Mouse (Mus musculus) heart, embryonic 12.5 days (tissue): ENCODE measurements around the gene Heatr5b. TPM values are rescaled to one million over a fixed set of nuclear protein-coding genes. Genes with fewer than 3 reads are reported as not detected.

ENCODE experiments used
- ATAC-seq: fragments of 200-750 bp; cut with Nextera tagmentation; 2 replicates; pipeline ENCODE4 v1.8.0; 2017; ENCODE audit warnings: moderate TSS enrichment, moderate library complexity; ENCODE audit not compliant: insufficient number of reproducible peaks, low FRiP score
- H3K27ac ChIP-seq: fragments of 300-500 bp; sonication (generic); 2 replicates; pipeline ENCODE4 v1.5.1; 2016; ENCODE audit warnings: mild to moderate bottlenecking, moderate library complexity; ENCODE audit not compliant: poor library complexity, severe bottlenecking
- H3K27me3 ChIP-seq: fragments of 300-500 bp; sonication (generic); replicated peaks from 2 replicates; pipeline ENCODE4 v1.6.1; 2016; ENCODE audit warnings: mild to moderate bottlenecking, moderate library complexity
- H3K36me3 ChIP-seq: fragments of 300-500 bp; sonication (generic); 2 replicates; pipeline ENCODE4 v1.6.1; 2016; ENCODE audit warnings: mild to moderate bottlenecking, moderate library complexity
- H3K4me1 ChIP-seq: fragments of 300-500 bp; sonication (generic); replicated peaks from 2 replicates; pipeline ENCODE4 v1.6.1; 2016; ENCODE audit warnings: mild to moderate bottlenecking
- H3K4me2 ChIP-seq: fragments of 300-500 bp; sonication (generic); 2 replicates; pipeline ENCODE4 v1.6.1; 2016; ENCODE audit warnings: mild to moderate bottlenecking, moderate library complexity
- H3K4me3 ChIP-seq: fragments of 300-500 bp; sonication (generic); 2 replicates; pipeline ENCODE4 v1.5.1; 2016; ENCODE audit warnings: mild to moderate bottlenecking
- H3K9ac ChIP-seq: fragments of 300-500 bp; sonication (generic); 2 replicates; pipeline ENCODE4 v1.6.1; 2016; ENCODE audit warnings: mild to moderate bottlenecking, moderate library complexity
- H3K9me3 ChIP-seq: fragments of 300-500 bp; sonication (generic); replicated peaks from 2 replicates; pipeline ENCODE4 v1.6.1; 2016; ENCODE audit warnings: mild to moderate bottlenecking, moderate library complexity
- WGBS: fragments of 180-500 bp; shearing (Covaris S2); methylation state at CpG from one replicate; pipeline ENCODE4 v1.1.7; 2016; 5-methylcytosine and 5-hydroxymethylcytosine counted together
- polyA plus RNA-seq: library from polyadenylated mRNA; unstranded; fragments of >200 nt; fragmentation: Nextera tagmentation; extraction: Ambion mirVana; gene quantifications from 2 replicates; pipeline ENCODE4 v1.2.1, GENCODE M21; 2016

The Heatr5b gene
- polyA plus RNA-seq, 1 experiment from 2014 or later, result 23.8 TPM

GRCm38 (mm10) chr17:78767546-78767945 lies 67.6 kb downstream of the Heatr5b start:
- peak overlapping the region; percentile 57 for H3K27ac ChIP-seq
- ATAC-seq, result no peak
- no peak overlapping the region for H3K4me2 ChIP-seq
- no peak overlapping the region for H3K4me3 ChIP-seq
- H3K4me1 ChIP-seq, result peaks cover 39% of the 10 kb centered on the region
- H3K9me3 ChIP-seq, result no peaks in the 10 kb centered on the region
- H3K27me3 ChIP-seq, result no peaks in the 10 kb centered on the region
- H3K36me3 ChIP-seq, result peaks cover 35% of the 10 kb centered on the region
- WGBS, result 54% methylated on average over 8 of the region's 8 CpGs
- H3K9ac ChIP-seq, result peak overlapping the region; percentile 45; the same call in 1 of the 2 replicates

GRCm38 (mm10) chr17:78766084-78766483 lies 69.1 kb downstream of the Heatr5b start:
- Histone ChIP-seq H3K27me3 (no peaks in the 10 kb centered on the region), H3K36me3 (peaks cover 45% of the 10 kb centered on the region), H3K9ac (no peak overlapping the region), H3K4me1 (peaks cover 31% of the 10 kb centered on the region), H3K27ac (no peak overlapping the region), H3K9me3 (no peaks in the 10 kb centered on the region), H3K4me3 (no peak overlapping the region), H3K4me2 (no peak overlapping the region)
- WGBS, result 83% methylated on average over 7 of the region's 7 CpGs
- no peak for ATAC-seq

- no peak overlapping the region for H3K27ac ChIP-seq
- peaks cover 17% of the 10 kb centered on the region for H3K4me1 ChIP-seq
- whole genome bisulfite sequencing, result 92% methylated on average over 5 of the region's 5 CpGs
- no peak overlapping the region for H3K9ac ChIP-seq
- no peak overlapping the region for H3K4me3 ChIP-seq
- peaks cover 56% of the 10 kb centered on the region for H3K36me3 ChIP-seq
- no peaks in the 10 kb centered on the region for H3K27me3 ChIP-seq
- no peaks in the 10 kb centered on the region for H3K9me3 ChIP-seq
- ATAC-seq, result no peak
- H3K4me2 ChIP-seq, result no peak overlapping the region
These were observed 71.9 kb downstream of the Heatr5b start for GRCm38 (mm10) chr17:78763272-78763671.

GRCm38 (mm10) chr17:78752938-78753655 lies 82.1 kb downstream of the Heatr5b start:
- H3K9ac ChIP-seq, result no peak overlapping the region
- WGBS, result 75% methylated on average over 17 of the region's 17 CpGs
- peaks cover 55% of the 10 kb centered on the region for H3K36me3 ChIP-seq
- no peaks in the 10 kb centered on the region for H3K9me3 ChIP-seq
- no peak overlapping the region for H3K27ac ChIP-seq
- no peak for ATAC-seq
- H3K4me3 ChIP-seq, result no peak overlapping the region
- H3K4me1 ChIP-seq, result peaks cover 2% of the 10 kb centered on the region; the same call in 1 of the 2 replicates
- no peak overlapping the region for H3K4me2 ChIP-seq
- H3K27me3 ChIP-seq, result no peaks in the 10 kb centered on the region

- H3K4me2 ChIP-seq, result no peak overlapping the region
- no peak overlapping the region for H3K27ac ChIP-seq
- H3K4me1 ChIP-seq, result peaks cover 2% of the 10 kb centered on the region; the same call in 1 of the 2 replicates
- peaks cover 45% of the 10 kb centered on the region for H3K36me3 ChIP-seq
- no peak overlapping the region for H3K4me3 ChIP-seq
- H3K9ac ChIP-seq, result no peak overlapping the region
- no peaks in the 10 kb centered on the region for H3K27me3 ChIP-seq
- no peaks in the 10 kb centered on the region for H3K9me3 ChIP-seq
- no peak; the same call in 1 of the 2 replicates for ATAC-seq
- 54% methylated on average over 10 of the region's 10 CpGs for WGBS
These were observed 83.1 kb downstream of the Heatr5b start for GRCm38 (mm10) chr17:78752064-78752463.

- Histone ChIP-seq H3K4me1 (peaks cover 5% of the 10 kb centered on the region; the same call in 1 of the 2 replicates), H3K27me3 (no peaks in the 10 kb centered on the region), H3K27ac (no peak overlapping the region), H3K36me3 (peaks cover 27% of the 10 kb centered on the region), H3K4me2 (no peak overlapping the region), H3K9ac (no peak overlapping the region), H3K4me3 (no peak overlapping the region), H3K9me3 (no peaks in the 10 kb centered on the region)
- 87% methylated on average over 9 of the region's 9 CpGs for WGBS
- ATAC-seq, result no peak
These were observed 86.7 kb downstream of the Heatr5b start for GRCm38 (mm10) chr17:78748440-78748839.

- Histone ChIP-seq H3K9ac (no peak overlapping the region), H3K4me2 (no peak overlapping the region), H3K27ac (no peak overlapping the region), H3K27me3 (no peaks in the 10 kb centered on the region), H3K4me3 (no peak overlapping the region), H3K9me3 (no peaks in the 10 kb centered on the region), H3K36me3 (no peaks in the 10 kb centered on the region), H3K4me1 (peaks cover 18% of the 10 kb centered on the region)
- 38% methylated on average over 1 of the region's 1 CpGs for WGBS
- ATAC-seq, result no peak
These were observed 96.7 kb downstream of the Heatr5b start for GRCm38 (mm10) chr17:78738416-78738815.

- peaks cover 22% of the 10 kb centered on the region for H3K4me1 ChIP-seq
- no peaks in the 10 kb centered on the region for H3K27me3 ChIP-seq
- H3K4me2 ChIP-seq, result no peak overlapping the region
- 37% methylated on average over 2 of the region's 2 CpGs for WGBS
- H3K9ac ChIP-seq, result no peak overlapping the region
- H3K36me3 ChIP-seq, result no peaks in the 10 kb centered on the region
- ATAC-seq, result no peak
- H3K27ac ChIP-seq, result no peak overlapping the region
- H3K4me3 ChIP-seq, result no peak overlapping the region
- no peaks in the 10 kb centered on the region for H3K9me3 ChIP-seq
These were observed 97.4 kb downstream of the Heatr5b start for GRCm38 (mm10) chr17:78737771-78738170.

GRCm38 (mm10) chr17:78737096-78737495 lies 98.1 kb downstream of the Heatr5b start, which contains the start of gene Strn:
Gene Strn, minus strand, starts transcription at chr17:78737196.
- Histone ChIP-seq H3K4me1 (peaks cover 27% of the 10 kb centered on the region), H3K4me3 (peak within 1 kb of the TSS; percentile 96), H3K27me3 (no peaks in the 10 kb centered on the region), H3K27ac (peak within 1 kb of the TSS; percentile 98), H3K9ac (peak within 1 kb of the TSS; percentile 98), H3K36me3 (no peaks in the 10 kb centered on the region), H3K9me3 (no peaks in the 10 kb centered on the region), H3K4me2 (peak within 1 kb of the TSS; percentile 85)
- 47% methylated on average over 4 of the region's 4 CpGs for WGBS
- ATAC-seq, result no peak

GRCm38 (mm10) chr17:78736473-78736988 lies 98.6 kb downstream of the Heatr5b start:
- Histone ChIP-seq H3K36me3 (no peaks in the 10 kb centered on the region), H3K27me3 (no peaks in the 10 kb centered on the region)

GRCm38 (mm10) chr17:78735731-78736472 lies 99.3 kb downstream of the Heatr5b start:
- peak; percentile 80 for ATAC-seq
- peak overlapping the region; percentile 79 for H3K4me2 ChIP-seq
- peak overlapping the region; percentile 96 for H3K4me3 ChIP-seq
- H3K9me3 ChIP-seq, result no peaks in the 10 kb centered on the region
- peak overlapping the region; percentile 98 for H3K27ac ChIP-seq
- H3K36me3 ChIP-seq, result no peaks in the 10 kb centered on the region
- no peaks in the 10 kb centered on the region for H3K27me3 ChIP-seq
- H3K4me1 ChIP-seq, result peaks cover 34% of the 10 kb centered on the region
- H3K9ac ChIP-seq, result peak overlapping the region; percentile 98
- under 1% methylated on average over 28 of the region's 39 CpGs for WGBS

More at GRCm38 (mm10) chr17:78736473-78736988, 98.6 kb downstream of the Heatr5b start:
- peak overlapping the region; percentile 98 for H3K27ac ChIP-seq
- peak overlapping the region; percentile 98 for H3K9ac ChIP-seq
- ATAC-seq, result peak; percentile 99
- peak overlapping the region; percentile 85 for H3K4me2 ChIP-seq
- H3K9me3 ChIP-seq, result no peaks in the 10 kb centered on the region
- WGBS, result under 1% methylated on average over 60 of the region's 60 CpGs
- peaks cover 33% of the 10 kb centered on the region for H3K4me1 ChIP-seq
- peak overlapping the region; percentile 96 for H3K4me3 ChIP-seq
